Mouse (Mus musculus): ENCODE results near the gene Vmn1r55.
"Not testable (repeated sequence)": the region's sequence is repeated elsewhere in the genome, so short reads cannot be mapped to it uniquely, and the experiment has no call there.

Vmn1r55 gene

GRCm38 (mm10) chr7:5080815-5081214 lies 68.7 kb downstream of the Vmn1r55 start:
- no peak for DNase-seq

DNA sequence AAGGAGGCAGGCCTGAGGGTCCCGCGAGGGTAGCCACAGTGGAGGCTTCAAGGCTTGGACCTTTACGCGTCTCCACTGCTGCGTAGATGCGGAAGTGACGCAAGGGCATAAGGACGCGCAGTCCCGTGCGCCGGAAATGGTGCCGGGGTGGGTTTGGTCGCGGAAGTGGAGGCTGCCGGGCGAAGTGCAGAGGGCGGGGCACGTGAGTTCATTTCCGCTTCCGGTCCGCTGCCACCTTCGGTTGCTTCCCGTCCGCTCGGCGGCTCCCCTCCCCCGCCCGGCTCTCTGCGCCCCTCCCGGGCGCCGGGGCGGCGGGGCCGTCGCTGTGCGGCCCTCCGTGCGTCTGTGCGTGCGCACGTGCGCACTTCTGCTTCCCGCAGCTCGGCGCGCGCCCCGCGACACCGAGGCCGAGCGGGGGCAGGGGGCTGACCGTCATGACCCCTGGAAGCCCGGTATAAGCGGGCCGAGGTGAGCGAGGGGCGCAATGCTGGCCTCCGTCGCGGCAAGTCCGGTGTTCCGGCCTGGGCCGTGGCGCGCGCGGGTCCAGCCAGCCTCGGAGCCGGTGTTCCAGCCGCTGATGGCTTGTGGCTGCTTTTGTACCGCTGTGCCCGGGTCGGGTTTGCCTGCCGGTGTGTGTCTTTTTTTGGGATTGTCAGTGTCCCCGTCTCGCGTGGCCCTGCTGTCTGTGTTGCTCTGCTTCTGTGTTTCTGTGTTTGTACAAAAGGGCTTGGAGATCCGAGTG lies 69.3 kb downstream of the Vmn1r55 start, which contains the start of gene Epn1:
Gene Epn1 (plus strand): TSS at position 226 of the 742 bp plus-strand sequence.
- peak; percentile 98 for DNase-seq

DNA sequence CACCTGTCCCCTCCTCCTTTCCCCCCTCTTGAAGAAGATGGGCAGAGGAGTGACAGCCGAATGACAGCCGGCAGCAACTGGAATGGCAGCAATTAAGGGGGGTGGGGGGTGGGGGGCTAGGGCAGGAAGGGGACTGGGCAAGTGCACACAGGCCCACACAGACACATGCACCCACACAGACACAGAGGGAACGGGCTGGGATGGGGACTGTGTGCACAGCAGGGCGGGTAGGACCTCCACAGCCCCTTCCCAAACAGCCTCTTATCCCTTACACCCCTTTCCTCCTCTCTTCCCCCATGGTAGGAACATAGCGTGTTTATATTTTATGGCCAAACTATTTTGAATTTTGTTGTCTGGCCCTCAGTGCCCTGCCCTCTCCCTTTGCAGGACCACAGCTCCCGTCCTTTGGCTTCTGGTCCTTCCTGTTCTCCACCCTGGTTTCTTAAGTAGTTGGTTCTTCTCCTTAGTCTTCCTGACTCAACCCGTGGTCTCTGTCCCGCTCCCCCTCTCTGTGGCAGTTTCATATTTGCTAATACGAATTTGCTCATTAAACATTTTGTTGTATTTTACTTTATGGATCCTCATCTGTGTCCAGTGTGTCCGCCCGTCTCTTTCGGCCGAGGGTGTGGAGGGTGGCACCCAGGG lies 70.0 kb downstream of the Vmn1r55 start:
- DNase-seq: not testable (repeated sequence)
